In the genomic region with DNA sequence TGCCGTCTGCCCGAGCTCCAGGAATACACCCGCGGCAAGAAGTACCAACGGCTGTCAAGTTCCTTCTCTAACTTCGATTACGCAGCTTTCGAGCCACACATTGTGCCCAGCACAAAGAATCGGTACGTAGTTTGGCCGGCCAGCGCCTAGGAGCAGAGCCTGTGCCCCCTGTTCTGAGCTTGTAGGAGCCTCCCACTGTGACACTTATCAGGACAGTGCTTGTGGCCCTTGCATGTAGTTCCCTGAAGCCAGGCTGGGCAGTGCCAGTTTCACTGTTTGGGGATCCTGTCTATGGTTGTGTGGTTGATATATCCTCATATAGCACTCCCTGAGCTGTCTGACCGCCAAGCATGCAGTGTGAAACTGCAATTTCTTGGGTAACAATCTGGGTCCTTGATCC, we compare ENCODE assay signal across 8 mouse cellular contexts. TPM values are rescaled to one million over a fixed set of nuclear protein-coding genes. Genes with fewer than 3 reads are reported as not detected.
DNase-seq lines count a peak whose midpoint lies in the region; ATAC-seq and TF ChIP-seq lines count a peak whose summit lies in the region.

No protein-coding gene starts in this region.

- H3K4me2 ChIP-seq in kidney, postnatal 0 days (ENCODE audit: low read length) = peak overlapping the region; percentile 97
- peak overlapping the region; percentile 96 for H3K4me2 ChIP-seq in embryonic facial prominence, embryonic 12.5 days (replicated peaks)
- peak overlapping the region; percentile 89 for H3K4me2 ChIP-seq in intestine, embryonic 15.5 days (replicated peaks)
- H3K4me2 ChIP-seq in midbrain, postnatal 0 days (ENCODE audit: low read depth, low read length, poor library complexity, severe bottlenecking) = peak overlapping the region; percentile 98

- no peak for DNase-seq in kidney, postnatal 0 days (ENCODE audit: low spot score)
- DNase-seq in kidney, adult 8-10 months = no peak
- DNase-seq in midbrain, postnatal 0 days (ENCODE audit: low spot score) = no peak
- no peak for DNase-seq in ovary, adult 18-20 months (ENCODE audit: low spot score)
- no peak for DNase-seq in gastrocnemius, postnatal 14 days
- DNase-seq in yolk sac, embryonic 10.5 days (ENCODE audit: low spot score) = no peak

- peaks cover 32% of the 10 kb centered on the region for H3K4me1 ChIP-seq in kidney, postnatal 0 days (replicated peaks; ENCODE audit: insufficient read depth, low read length)
- peaks cover 29% of the 10 kb centered on the region for H3K4me1 ChIP-seq in embryonic facial prominence, embryonic 12.5 days
- H3K4me1 ChIP-seq in intestine, embryonic 15.5 days (replicated peaks) = peaks cover 30% of the 10 kb centered on the region
- H3K4me1 ChIP-seq in midbrain, postnatal 0 days (ENCODE audit: insufficient read depth, low read length) = peaks cover 24% of the 10 kb centered on the region

- no peaks in the 10 kb centered on the region for H3K9me3 ChIP-seq in kidney, postnatal 0 days (replicated peaks; ENCODE audit: low read length)
- no peaks in the 10 kb centered on the region for H3K9me3 ChIP-seq in embryonic facial prominence, embryonic 12.5 days
- no peaks in the 10 kb centered on the region for H3K9me3 ChIP-seq in intestine, embryonic 15.5 days
- H3K9me3 ChIP-seq in midbrain, postnatal 0 days (ENCODE audit: low read length) = no peaks in the 10 kb centered on the region

- intact Hi-C loops in gastrocnemius, postnatal 14 days (cut with DNase I; ENCODE audit: low total_unique reads) = no loop called here

- TF ChIP-seq CTCF in kidney, postnatal 0 days (IDR thresholded peaks at IDR 0.05; ENCODE audit: low read depth) = no peak
- no peak for TF ChIP-seq CTCF in midbrain, postnatal 0 days (IDR thresholded peaks at IDR 0.05)

- no peak for ATAC-seq in kidney, postnatal 0 days (replicated peaks; ENCODE audit: low FRiP score, low read depth)
- no peak for ATAC-seq in embryonic facial prominence, embryonic 12.5 days (ENCODE audit: insufficient number of reproducible peaks, insufficient read depth, low FRiP score, low TSS enrichment)
- ATAC-seq in intestine, embryonic 15.5 days = no peak
- ATAC-seq in midbrain, postnatal 0 days (ENCODE audit: low FRiP score) = peak; percentile 18; the same call in 1 of the 2 replicates

- WGBS in kidney, postnatal 0 days = 1% methylated on average over 13 of the region's 13 CpGs
- 2% methylated on average over 13 of the region's 13 CpGs for WGBS in embryonic facial prominence, embryonic 12.5 days
- WGBS in intestine, embryonic 15.5 days = 2% methylated on average over 13 of the region's 13 CpGs
- 3% methylated on average over 13 of the region's 13 CpGs for WGBS in midbrain, postnatal 0 days

- no peaks in the 10 kb centered on the region for H3K27me3 ChIP-seq in kidney, postnatal 0 days (ENCODE audit: insufficient read depth, low read length)
- H3K27me3 ChIP-seq in embryonic facial prominence, embryonic 12.5 days = no peaks in the 10 kb centered on the region
- no peaks in the 10 kb centered on the region for H3K27me3 ChIP-seq in intestine, embryonic 15.5 days (replicated peaks)
- H3K27me3 ChIP-seq in midbrain, postnatal 0 days (ENCODE audit: insufficient read depth, low read length) = no peaks in the 10 kb centered on the region

- H3K9ac ChIP-seq in kidney, postnatal 0 days (ENCODE audit: low read depth, low read length) = peak overlapping the region; percentile 85
- H3K9ac ChIP-seq in embryonic facial prominence, embryonic 12.5 days = peak overlapping the region; percentile 66
- peak overlapping the region; percentile 64 for H3K9ac ChIP-seq in intestine, embryonic 15.5 days
- H3K9ac ChIP-seq in midbrain, postnatal 0 days (replicated peaks; ENCODE audit: low read length, poor library complexity, severe bottlenecking) = peak overlapping the region; percentile 81

- peaks cover 53% of the 10 kb centered on the region for H3K36me3 ChIP-seq in kidney, postnatal 0 days (ENCODE audit: insufficient read depth, low read length)
- peaks cover 66% of the 10 kb centered on the region for H3K36me3 ChIP-seq in embryonic facial prominence, embryonic 12.5 days
- H3K36me3 ChIP-seq in intestine, embryonic 15.5 days = peaks cover 45% of the 10 kb centered on the region
- H3K36me3 ChIP-seq in midbrain, postnatal 0 days (ENCODE audit: insufficient read depth, low read length) = peaks cover 58% of the 10 kb centered on the region

- peak overlapping the region; percentile 76 for H3K4me3 ChIP-seq in kidney, postnatal 0 days (replicated peaks; ENCODE audit: low read depth, low read length)
- peak overlapping the region; percentile 78 for H3K4me3 ChIP-seq in embryonic facial prominence, embryonic 12.5 days
- peak overlapping the region; percentile 57 for H3K4me3 ChIP-seq in intestine, embryonic 15.5 days (replicated peaks)
- H3K4me3 ChIP-seq in midbrain, postnatal 0 days (ENCODE audit: low read depth, low read length) = peak overlapping the region; percentile 73

- peak overlapping the region; percentile 79 for H3K27ac ChIP-seq in kidney, postnatal 0 days
- H3K27ac ChIP-seq in embryonic facial prominence, embryonic 12.5 days = peak overlapping the region; percentile 65
- H3K27ac ChIP-seq in intestine, embryonic 15.5 days = peak overlapping the region; percentile 73
- H3K27ac ChIP-seq in midbrain, postnatal 0 days (ENCODE audit: low read depth, low read length) = peak overlapping the region; percentile 78

RNA-seq across cellular contexts. Expression of a gene that starts 0.4 kb away (rescaled TPM):
- polyA plus RNA-seq in kidney, postnatal 0 days (2015; fragmentation: Nextera tagmentation; extraction: Ambion mirVana) = 62.5 and 64.1 TPM in 2 replicates
- 54.2 and 56.8 TPM in 2 replicates for polyA plus RNA-seq in embryonic facial prominence, embryonic 12.5 days (2016; fragmentation: Nextera tagmentation; extraction: Ambion mirVana)
- polyA plus RNA-seq in intestine, embryonic 15.5 days (2015; fragmentation: Nextera tagmentation; extraction: Ambion mirVana) = 68.7 and 69.3 TPM in 2 replicates
- total RNA-seq in midbrain, postnatal 0 days (2014; rRNA removed) = 59.7 and 78.8 TPM in 2 replicates
- 112 and 122 TPM in 2 replicates for polyA plus RNA-seq in midbrain, postnatal 0 days (2015; fragmentation: Nextera tagmentation; extraction: Ambion mirVana)
- total RNA-seq in gastrocnemius, postnatal 14 days (2021) = 10 to 100 TPM; 35.0 to 37.8 TPM

RNA-seq across cellular contexts. Expression of a gene that starts 0.6 kb away (rescaled TPM):
- 37.2 and 39.4 TPM in 2 replicates for polyA plus RNA-seq in kidney, postnatal 0 days (2015; fragmentation: Nextera tagmentation; extraction: Ambion mirVana)
- 43.8 and 44.1 TPM in 2 replicates for polyA plus RNA-seq in embryonic facial prominence, embryonic 12.5 days (2016; fragmentation: Nextera tagmentation; extraction: Ambion mirVana)
- polyA plus RNA-seq in intestine, embryonic 15.5 days (2015; fragmentation: Nextera tagmentation; extraction: Ambion mirVana) = 41.6 and 42.9 TPM in 2 replicates
- total RNA-seq in midbrain, postnatal 0 days (2014; rRNA removed) = 27.5 and 30.0 TPM in 2 replicates
- polyA plus RNA-seq in midbrain, postnatal 0 days (2015; fragmentation: Nextera tagmentation; extraction: Ambion mirVana) = 55.2 and 55.5 TPM in 2 replicates
- 10 to 100 TPM; 15.3 to 17.2 TPM for total RNA-seq in gastrocnemius, postnatal 14 days (2021)

RNA-seq across cellular contexts. Expression of a gene that starts 6.2 kb away (rescaled TPM):
- 668 and 686 TPM in 2 replicates for polyA plus RNA-seq in kidney, postnatal 0 days (2015; fragmentation: Nextera tagmentation; extraction: Ambion mirVana)
- 565 and 574 TPM in 2 replicates for polyA plus RNA-seq in embryonic facial prominence, embryonic 12.5 days (2016; fragmentation: Nextera tagmentation; extraction: Ambion mirVana)
- 631 and 647 TPM in 2 replicates for polyA plus RNA-seq in intestine, embryonic 15.5 days (2015; fragmentation: Nextera tagmentation; extraction: Ambion mirVana)
- 910 and 1,034 TPM in 2 replicates for total RNA-seq in midbrain, postnatal 0 days (2014; rRNA removed)
- polyA plus RNA-seq in midbrain, postnatal 0 days (2015; fragmentation: Nextera tagmentation; extraction: Ambion mirVana) = 411 and 433 TPM in 2 replicates
- total RNA-seq in gastrocnemius, postnatal 14 days (2021) = 100 to 1,000 TPM; 309 to 346 TPM

RNA-seq across cellular contexts. Expression of a gene that starts 6.3 kb away (rescaled TPM):
- 38.6 and 42.2 TPM in 2 replicates for polyA plus RNA-seq in kidney, postnatal 0 days (2015; fragmentation: Nextera tagmentation; extraction: Ambion mirVana)
- polyA plus RNA-seq in embryonic facial prominence, embryonic 12.5 days (2016; fragmentation: Nextera tagmentation; extraction: Ambion mirVana) = 72.1 and 74.2 TPM in 2 replicates
- polyA plus RNA-seq in intestine, embryonic 15.5 days (2015; fragmentation: Nextera tagmentation; extraction: Ambion mirVana) = 39.0 and 40.6 TPM in 2 replicates
- total RNA-seq in midbrain, postnatal 0 days (2014; rRNA removed) = 106 and 119 TPM in 2 replicates
- 139 and 144 TPM in 2 replicates for polyA plus RNA-seq in midbrain, postnatal 0 days (2015; fragmentation: Nextera tagmentation; extraction: Ambion mirVana)
- 10 to 100 TPM; 19.2 to 19.7 TPM for total RNA-seq in gastrocnemius, postnatal 14 days (2021)

RNA-seq across cellular contexts. Expression of a gene that starts 14.1 kb away (rescaled TPM):
- polyA plus RNA-seq in kidney, postnatal 0 days (2015; fragmentation: Nextera tagmentation; extraction: Ambion mirVana) = 19.6 and 21.2 TPM in 2 replicates
- polyA plus RNA-seq in embryonic facial prominence, embryonic 12.5 days (2016; fragmentation: Nextera tagmentation; extraction: Ambion mirVana) = 31.4 and 31.5 TPM in 2 replicates
- polyA plus RNA-seq in intestine, embryonic 15.5 days (2015; fragmentation: Nextera tagmentation; extraction: Ambion mirVana) = 23.0 and 24.5 TPM in 2 replicates
- 17.2 and 23.8 TPM in 2 replicates for total RNA-seq in midbrain, postnatal 0 days (2014; rRNA removed)
- polyA plus RNA-seq in midbrain, postnatal 0 days (2015; fragmentation: Nextera tagmentation; extraction: Ambion mirVana) = 24.7 and 27.8 TPM in 2 replicates
- 10 to 100 TPM; 11.9 to 13.3 TPM for total RNA-seq in gastrocnemius, postnatal 14 days (2021)
